Mouse (Mus musculus) retina, postnatal 7 days (tissue): ENCODE results near the gene Zcchc14.

ENCODE experiments used
- DNase-seq: peaks from one replicate; pipeline ENCODE4 v3.0.0-alpha.2; 2012; ENCODE audit warnings: low read depth, low spot score

The Zcchc14 gene

GRCm38 (mm10) chr8:121665329-121665728 lies 12.6 kb upstream of the Zcchc14 start:
- DNase-seq = peak; percentile 37

- DNase-seq = no peak
These were observed 10.4 kb upstream of the Zcchc14 start for GRCm38 (mm10) chr8:121663101-121663500.

GRCm38 (mm10) chr8:121661631-121662357 lies 9.1 kb upstream of the Zcchc14 start:
- DNase-seq = no peak

GRCm38 (mm10) chr8:121660602-121661001 lies 7.9 kb upstream of the Zcchc14 start:
- DNase-seq = no peak

- no peak for DNase-seq
These were observed 2.3 kb upstream of the Zcchc14 start for GRCm38 (mm10) chr8:121654966-121655494.

- no peak for DNase-seq
These were observed 1.4 kb upstream of the Zcchc14 start for GRCm38 (mm10) chr8:121654131-121654530.

- DNase-seq = no peak
These were observed 779 bp upstream of the Zcchc14 start for GRCm38 (mm10) chr8:121653340-121654019.

GRCm38 (mm10) chr8:121651874-121652361 lies 783 bp downstream of the Zcchc14 start:
- no peak for DNase-seq

- DNase-seq = no peak
These were observed 1.3 kb downstream of the Zcchc14 start for GRCm38 (mm10) chr8:121651308-121651873.

- no peak for DNase-seq
These were observed 2.1 kb downstream of the Zcchc14 start for GRCm38 (mm10) chr8:121650389-121651307.

- no peak for DNase-seq
These were observed 2.8 kb downstream of the Zcchc14 start for GRCm38 (mm10) chr8:121649904-121650303.

GRCm38 (mm10) chr8:121649423-121649822 lies 3.3 kb downstream of the Zcchc14 start:
- DNase-seq = no peak

GRCm38 (mm10) chr8:121648451-121648850 lies 4.2 kb downstream of the Zcchc14 start:
- DNase-seq = no peak

GRCm38 (mm10) chr8:121647511-121648215 lies 5.0 kb downstream of the Zcchc14 start:
- no peak for DNase-seq

GRCm38 (mm10) chr8:121643384-121643783 lies 9.3 kb downstream of the Zcchc14 start:
- no peak for DNase-seq

GRCm38 (mm10) chr8:121642804-121643203 lies 9.9 kb downstream of the Zcchc14 start:
- no peak for DNase-seq

- DNase-seq = no peak
These were observed 16.5 kb downstream of the Zcchc14 start for GRCm38 (mm10) chr8:121636180-121636579.

- no peak for DNase-seq
These were observed 17.2 kb downstream of the Zcchc14 start for GRCm38 (mm10) chr8:121635534-121635933.

- DNase-seq = no peak
These were observed 20.3 kb downstream of the Zcchc14 start for GRCm38 (mm10) chr8:121632401-121632800.

GRCm38 (mm10) chr8:121631645-121632071 lies 21.0 kb downstream of the Zcchc14 start:
- no peak for DNase-seq

- DNase-seq = no peak
These were observed 24.0 kb downstream of the Zcchc14 start for GRCm38 (mm10) chr8:121628681-121629080.
